Mouse (Mus musculus) limb, embryonic 10.5 days (tissue): ENCODE measurements around the gene Ppp4r3a. TPM values are rescaled to one million over a fixed set of nuclear protein-coding genes. Genes with fewer than 3 reads are reported as not detected.

Experiments used
- DNase-seq: peaks from one replicate; pipeline ENCODE4 v3.0.0-alpha.2; 2017; ENCODE audit warnings: low spot score
- H3K27ac ChIP-seq: fragments of 300-500 bp; sonication (generic); 2 replicates; pipeline ENCODE4 v1.5.1; 2016; ENCODE audit warnings: mild to moderate bottlenecking
- H3K27me3 ChIP-seq: fragments of 300-500 bp; sonication (generic); 2 replicates; pipeline ENCODE4 v1.6.1; 2016; ENCODE audit warnings: low read depth, mild to moderate bottlenecking; ENCODE audit not compliant: poor library complexity, severe bottlenecking
- H3K36me3 ChIP-seq: fragments of 300-500 bp; sonication (generic); 2 replicates; pipeline ENCODE4 v1.6.1; 2016; ENCODE audit warnings: mild to moderate bottlenecking, moderate library complexity
- H3K4me1 ChIP-seq: fragments of 300-500 bp; sonication (generic); 2 replicates; pipeline ENCODE4 v1.6.1; 2016
- H3K4me3 ChIP-seq: fragments of 300-500 bp; sonication (generic); 2 replicates; pipeline ENCODE4 v1.5.1; 2016; ENCODE audit warnings: mild to moderate bottlenecking, moderate library complexity
- H3K9me3 ChIP-seq: fragments of 300-500 bp; sonication (generic); replicated peaks from 2 replicates; pipeline ENCODE4 v1.6.1; 2016; ENCODE audit warnings: mild to moderate bottlenecking
- WGBS: fragments of 180-500 bp; shearing (Covaris S2); methylation state at CpG from one replicate; pipeline ENCODE4 v1.1.7; 2016; 5-methylcytosine and 5-hydroxymethylcytosine counted together
- polyA plus RNA-seq: library from polyadenylated mRNA; unstranded; fragments of >200 nt; fragmentation: Nextera tagmentation; extraction: Ambion mirVana; gene quantifications from 2 replicates; pipeline ENCODE4 v1.2.1, GENCODE M21; 2016

Gene Ppp4r3a
- polyA plus RNA-seq, 1 experiment from 2014 or later: 63.1 TPM

GRCm38 (mm10) chr12:101083839-101084195 is 315 bp upstream of the Ppp4r3a start:
- peak overlapping the region; percentile 99 for H3K27ac ChIP-seq
- H3K4me3 ChIP-seq: peak overlapping the region; percentile 85
- H3K27me3 ChIP-seq: no peaks in the 10 kb centered on the region
- H3K36me3 ChIP-seq: peaks cover 27% of the 10 kb centered on the region
- no peaks in the 10 kb centered on the region for H3K9me3 ChIP-seq
- peaks cover 16% of the 10 kb centered on the region; the same call in 1 of the 2 replicates for H3K4me1 ChIP-seq
- WGBS: under 1% methylated on average over 23 of the region's 23 CpGs
- DNase-seq: no peak

- H3K27me3 ChIP-seq: no peaks in the 10 kb centered on the region
- no peaks in the 10 kb centered on the region for H3K9me3 ChIP-seq
- H3K27ac ChIP-seq: peak overlapping the region; percentile 99
- peaks cover 16% of the 10 kb centered on the region; the same call in 1 of the 2 replicates for H3K4me1 ChIP-seq
- under 1% methylated on average over 69 of the region's 69 CpGs for WGBS
- H3K36me3 ChIP-seq: peaks cover 40% of the 10 kb centered on the region
- H3K4me3 ChIP-seq: peak overlapping the region; percentile 85
- peak; percentile 70 for DNase-seq
Observed at GRCm38 (mm10) chr12:101082296-101083075, 1.0 kb downstream of the Ppp4r3a start.

GRCm38 (mm10) chr12:101077955-101078354 is 5.5 kb downstream of the Ppp4r3a start:
- no peak overlapping the region for H3K4me3 ChIP-seq
- H3K27me3 ChIP-seq: no peaks in the 10 kb centered on the region
- DNase-seq: no peak
- no peak overlapping the region for H3K27ac ChIP-seq
- no peaks in the 10 kb centered on the region for H3K9me3 ChIP-seq
- peaks cover 11% of the 10 kb centered on the region; the same call in 1 of the 2 replicates for H3K4me1 ChIP-seq
- peaks cover 77% of the 10 kb centered on the region for H3K36me3 ChIP-seq

GRCm38 (mm10) chr12:101075433-101075832 is 8.1 kb downstream of the Ppp4r3a start:
- no peaks in the 10 kb centered on the region for H3K4me1 ChIP-seq
- 84% methylated on average over 3 of the region's 3 CpGs for WGBS
- H3K36me3 ChIP-seq: peaks cover 89% of the 10 kb centered on the region
- H3K27me3 ChIP-seq: no peaks in the 10 kb centered on the region
- DNase-seq: no peak
- H3K27ac ChIP-seq: no peak overlapping the region
- no peaks in the 10 kb centered on the region for H3K9me3 ChIP-seq
- H3K4me3 ChIP-seq: no peak overlapping the region

- Histone ChIP-seq H3K36me3 (peaks cover 86% of the 10 kb centered on the region), H3K4me3 (no peak overlapping the region), H3K9me3 (no peaks in the 10 kb centered on the region), H3K4me1 (no peaks in the 10 kb centered on the region), H3K27ac (no peak overlapping the region), H3K27me3 (no peaks in the 10 kb centered on the region)
- no peak for DNase-seq
- WGBS: 93% methylated on average over 4 of the region's 4 CpGs
Observed at GRCm38 (mm10) chr12:101074821-101075429, 8.6 kb downstream of the Ppp4r3a start.

GRCm38 (mm10) chr12:101069813-101070212 is 13.7 kb downstream of the Ppp4r3a start:
- no peaks in the 10 kb centered on the region for H3K4me1 ChIP-seq
- no peak overlapping the region for H3K27ac ChIP-seq
- DNase-seq: no peak
- peaks cover 88% of the 10 kb centered on the region for H3K36me3 ChIP-seq
- no peaks in the 10 kb centered on the region for H3K27me3 ChIP-seq
- no peak overlapping the region for H3K4me3 ChIP-seq
- 94% methylated on average over 1 of the region's 1 CpGs for WGBS
- H3K9me3 ChIP-seq: no peaks in the 10 kb centered on the region

GRCm38 (mm10) chr12:101066329-101066728 is 17.2 kb downstream of the Ppp4r3a start:
- Histone ChIP-seq H3K36me3 (peaks cover 95% of the 10 kb centered on the region), H3K27ac (no peak overlapping the region), H3K4me3 (no peak overlapping the region), H3K27me3 (no peaks in the 10 kb centered on the region), H3K9me3 (no peaks in the 10 kb centered on the region), H3K4me1 (no peaks in the 10 kb centered on the region)
- DNase-seq: no peak
- 100% methylated on average over 1 of the region's 1 CpGs for WGBS

- H3K4me1 ChIP-seq: no peaks in the 10 kb centered on the region
- no peak overlapping the region for H3K27ac ChIP-seq
- H3K4me3 ChIP-seq: no peak overlapping the region
- DNase-seq: no peak
- H3K36me3 ChIP-seq: peaks cover 77% of the 10 kb centered on the region
- H3K27me3 ChIP-seq: no peaks in the 10 kb centered on the region
- H3K9me3 ChIP-seq: no peaks in the 10 kb centered on the region
Observed at GRCm38 (mm10) chr12:101039956-101040355, 43.5 kb downstream of the Ppp4r3a start.

- Histone ChIP-seq H3K27ac (peak within 1 kb of the TSS; percentile 89), H3K36me3 (no peaks in the 10 kb centered on the region), H3K4me1 (peaks cover 41% of the 10 kb centered on the region), H3K27me3 (peaks cover 46% of the 10 kb centered on the region), H3K9me3 (no peaks in the 10 kb centered on the region), H3K4me3 (peak within 1 kb of the TSS; percentile 66)
- DNase-seq: peak; percentile 90
- WGBS: under 1% methylated on average over 55 of the region's 56 CpGs
Observed at GRCm38 (mm10) chr12:101028954-101029731, 54.4 kb downstream of the Ppp4r3a start, which contains the start of gene Ccdc88c. TSS of gene Ccdc88c (minus strand) at chr12:101029056.

- H3K9me3 ChIP-seq: no peaks in the 10 kb centered on the region
- H3K4me1 ChIP-seq: peaks cover 41% of the 10 kb centered on the region
- under 1% methylated on average over 59 of the region's 67 CpGs for WGBS
- peak overlapping the region; percentile 66 for H3K4me3 ChIP-seq
- no peaks in the 10 kb centered on the region for H3K36me3 ChIP-seq
- DNase-seq: no peak
- peak overlapping the region; percentile 89 for H3K27ac ChIP-seq
- peaks cover 51% of the 10 kb centered on the region for H3K27me3 ChIP-seq
Observed at GRCm38 (mm10) chr12:101028247-101028953, 55.1 kb downstream of the Ppp4r3a start.

GRCm38 (mm10) chr12:101027451-101028246 is 55.9 kb downstream of the Ppp4r3a start:
- peaks cover 41% of the 10 kb centered on the region for H3K4me1 ChIP-seq
- DNase-seq: peak; percentile 58
- H3K36me3 ChIP-seq: no peaks in the 10 kb centered on the region
- H3K9me3 ChIP-seq: no peaks in the 10 kb centered on the region
- peaks cover 51% of the 10 kb centered on the region for H3K27me3 ChIP-seq
- H3K4me3 ChIP-seq: peak overlapping the region; percentile 66
- WGBS: 3% methylated on average over 19 of the region's 19 CpGs
- H3K27ac ChIP-seq: peak overlapping the region; percentile 89

- WGBS: 13% methylated on average over 14 of the region's 14 CpGs
- Histone ChIP-seq H3K27me3 (peaks cover 51% of the 10 kb centered on the region), H3K4me1 (peaks cover 43% of the 10 kb centered on the region), H3K36me3 (peaks cover 2% of the 10 kb centered on the region; the same call in 1 of the 2 replicates), H3K9me3 (no peaks in the 10 kb centered on the region), H3K27ac (no peak overlapping the region), H3K4me3 (peak overlapping the region; percentile 66)
- DNase-seq: peak; percentile 32
Observed at GRCm38 (mm10) chr12:101026946-101027345, 56.6 kb downstream of the Ppp4r3a start.
